Mouse (Mus musculus) CH12.LX (cell line): ENCODE results near the gene Hpcal1. TPM values are rescaled to one million over a fixed set of nuclear protein-coding genes. Genes with fewer than 3 reads are reported as not detected.

Experiments used
- DNase-seq: peaks from one replicate; pipeline ENCODE4 v3.0.0-alpha.2; 2013; ENCODE audit errors: extremely low read depth
- H3K27ac ChIP-seq: 2 replicates; pipeline ENCODE4 v1.5.1; 2012; ENCODE audit warnings: low read depth, mild to moderate bottlenecking, control low read depth, moderate library complexity; ENCODE audit not compliant: insufficient read depth
- H3K27me3 ChIP-seq: replicated peaks from 2 replicates; pipeline ENCODE3; 2012; ENCODE audit warnings: inconsistent platforms
- H3K36me3 ChIP-seq, 2 experiments: replicated peaks in 1 of 2; 2 replicates each; pipeline versions ENCODE3 to v1.6.1; 2012; ENCODE audit warnings: inconsistent platforms in 1 of 2, low read length in 1 of 2, mild to moderate bottlenecking in 1 of 2, mixed read lengths in 1 of 2, moderate library complexity in 1 of 2; ENCODE audit not compliant: control insufficient read depth in 1 of 2, insufficient read depth in 1 of 2
- H3K4me1 ChIP-seq, 2 experiments: 2 replicates each; pipeline ENCODE4 v1.6.1; 2012; ENCODE audit warnings: inconsistent platforms in 1 of 2, moderate library complexity in 1 of 2; ENCODE audit not compliant: insufficient read depth in 2 of 2, control insufficient read depth in 1 of 2
- H3K4me2 ChIP-seq: 2 replicates; pipeline ENCODE4 v1.6.1; 2012; ENCODE audit warnings: low read depth, mild to moderate bottlenecking, control low read depth; ENCODE audit not compliant: poor library complexity, insufficient read depth, severe bottlenecking
- H3K4me3 ChIP-seq, 3 experiments: fragments of 150-350 bp in 1 of 3; sonication (generic) in 1 of 3; replicated peaks in 1 of 3; 2 replicates each; pipeline versions ENCODE3 to v1.5.1; 2011 to 2012; ENCODE audit warnings: low read depth in 2 of 3, low read length in 2 of 3, mild to moderate bottlenecking in 2 of 3, moderate library complexity in 2 of 3, control low read depth in 1 of 3, improper control_type of control experiment in 1 of 3, inconsistent platforms in 1 of 3, mixed read lengths in 1 of 3; ENCODE audit not compliant: poor library complexity in 1 of 3
- H3K79me2 ChIP-seq: replicated peaks from 2 replicates; pipeline ENCODE4 v1.6.1; 2012; ENCODE audit warnings: mild to moderate bottlenecking, moderate library complexity; ENCODE audit not compliant: control insufficient read depth, poor library complexity, insufficient read depth, severe bottlenecking; ENCODE audit errors: extremely low read depth
- H3K9ac ChIP-seq: 2 replicates; pipeline ENCODE4 v1.6.1; 2012; ENCODE audit warnings: low read depth, mild to moderate bottlenecking, control low read depth, moderate library complexity; ENCODE audit not compliant: insufficient read depth
- H3K9me3 ChIP-seq: replicated peaks from 2 replicates; pipeline ENCODE3; 2012; ENCODE audit warnings: low read length, inconsistent platforms, mixed read lengths
- CTCF ChIP-seq, 2 experiments: IDR thresholded peaks in 1 of 2; conservative IDR thresholded peaks in 1 of 2; 2 replicates each; pipeline ENCODE4 v1.5.1; 2011 to 2012; ENCODE audit warnings: low read depth in 2 of 2, low read length in 2 of 2, improper control_type of control experiment in 1 of 2, inconsistent platforms in 1 of 2, mild to moderate bottlenecking in 1 of 2, moderate library complexity in 1 of 2
- ELF1 ChIP-seq: IDR thresholded peaks from 2 replicates; pipeline ENCODE4 v1.6.1; 2014; ENCODE audit warnings: low read depth, mild to moderate bottlenecking, inconsistent platforms, low read length, improper control_type of control experiment
- GABPA ChIP-seq: IDR thresholded peaks from 2 replicates; pipeline ENCODE4 v1.6.1; 2012; ENCODE audit warnings: low read depth, low read length, improper control_type of control experiment, inconsistent platforms; ENCODE audit not compliant: insufficient replicate concordance
- KAT2A ChIP-seq: IDR thresholded peaks from 2 replicates; pipeline ENCODE4 v1.6.1; 2012; ENCODE audit warnings: low read length, improper control_type of control experiment, inconsistent platforms; ENCODE audit not compliant: insufficient replicate concordance
- MXI1 ChIP-seq: IDR thresholded peaks from 2 replicates; pipeline ENCODE4 v1.6.1; 2011; ENCODE audit warnings: mild to moderate bottlenecking, low read depth, low read length, improper control_type of control experiment
- NRF1 ChIP-seq: IDR thresholded peaks from 2 replicates; pipeline ENCODE4 v1.6.1; 2014; ENCODE audit warnings: low read depth, mild to moderate bottlenecking, inconsistent platforms, low read length, improper control_type of control experiment, moderate library complexity
- POLR2A ChIP-seq: IDR thresholded peaks from 2 replicates; pipeline ENCODE4 v1.6.1; 2011; ENCODE audit warnings: low read depth, mild to moderate bottlenecking, improper control_type of control experiment, low read length
- POLR2AphosphoS2 ChIP-seq: IDR thresholded peaks from 2 replicates; pipeline ENCODE4 v1.6.1; 2011; ENCODE audit warnings: low read depth, low read length, improper control_type of control experiment
- SIN3A ChIP-seq: IDR thresholded peaks from 2 replicates; pipeline ENCODE4 v1.6.1; 2012; ENCODE audit warnings: low read length, improper control_type of control experiment, inconsistent platforms
- USF1 ChIP-seq: IDR thresholded peaks from 2 replicates; pipeline ENCODE4 v1.6.1; 2014; ENCODE audit warnings: low read depth, mild to moderate bottlenecking, inconsistent platforms, low read length, improper control_type of control experiment
- dilution Hi-C: fragments of 300-500 bp; cut with MboI; formaldehyde crosslinking; loops from 2 replicates; pipeline ENCODE4 v1.14.3; 2020; ENCODE audit warnings: low sequenced_read_pairs; ENCODE audit not compliant: extremely low pct_unique_long_range_greater_than_20kb, extremely low pct_ligation_motif_present
- in situ Hi-C: fragments of 300-500 bp; cut with MboI; formaldehyde crosslinking; loops from 3 replicates; pipeline ENCODE4 v1.14.3; 2019; ENCODE audit warnings: low sequenced_read_pairs, low pct_ligation_motif_present, low pct_unique_long_range_greater_than_20kb, mixed read lengths
- polyA plus RNA-seq: library from polyadenylated mRNA; unstranded; fragments of >175 nt; gene quantifications from 2 replicates; pipeline ENCODE4 v1.2.1, GENCODE M21; 2012; ENCODE audit warnings: low read depth; ENCODE audit not compliant: insufficient read length
- total RNA-seq, 2 experiments: library from RNA; depleted of rRNA; stranded (reverse); fragments of 300-350 nt in 1 of 2; fragments of >200 nt in 1 of 2; gene quantifications; 2 replicates each; pipeline ENCODE4 v1.2.3; 2012 to 2014

The Hpcal1 gene
- total RNA-seq (2012; rRNA removed) (2.4 and 4.9 TPM in 2 replicates), total RNA-seq (2014; rRNA removed) (2.8 and 4.9 TPM in 2 replicates), polyA plus RNA-seq (5.4 and 5.5 TPM in 2 replicates)

DNA sequence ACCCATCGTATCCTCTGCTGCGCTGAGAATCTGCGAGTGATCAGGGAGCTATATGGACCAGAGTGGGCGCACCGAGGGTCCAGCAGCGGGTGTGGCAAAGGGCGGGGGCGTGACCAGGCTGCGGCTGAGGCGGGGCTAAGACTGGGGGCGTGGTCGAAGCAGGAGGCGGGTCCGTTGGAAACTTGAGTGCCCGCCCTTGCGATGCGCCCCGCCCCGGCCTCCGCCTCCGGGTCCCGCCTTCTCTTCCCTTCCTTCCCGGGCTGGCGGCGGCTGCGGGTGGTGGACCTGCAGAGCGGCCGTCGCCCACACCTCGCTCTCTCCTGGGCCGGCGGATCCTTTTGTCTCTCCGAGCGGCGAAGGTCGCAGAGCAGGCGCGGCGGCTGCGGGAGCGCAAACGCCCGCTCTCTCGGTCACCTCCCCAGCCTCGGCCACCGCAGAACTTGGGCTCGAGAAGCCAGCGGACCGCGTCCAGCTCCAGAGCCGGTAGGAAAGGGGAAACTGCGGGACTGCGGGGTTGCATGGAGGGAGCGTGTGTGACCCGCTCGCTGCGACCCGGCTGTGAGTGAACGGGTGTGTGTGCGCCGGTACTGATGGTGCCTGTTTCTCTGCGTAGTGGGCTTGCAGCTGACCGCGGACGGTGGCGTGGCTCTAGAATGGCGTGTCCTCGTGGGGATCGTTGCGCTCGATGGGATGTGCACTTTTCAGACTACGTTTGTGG, at the start of gene Hpcal1:
Hpcal1 (plus strand) TSS at position 293 of the 718 bp plus-strand sequence.
- no peak for TF ChIP-seq KAT2A
- TF ChIP-seq NRF1, result 0 out of 2 replicates have a peak, but pooled peaks have one; percentile 1
- no peak for TF ChIP-seq POLR2AphosphoS2
- TF ChIP-seq CTCF (conservative IDR thresholded peaks at IDR 0.05 in 1 of 2, IDR thresholded peaks at IDR 0.05 in 1 of 2; ENCODE audit: low read depth in 2 of 2, low read length in 2 of 2), result no peak
- no peak for TF ChIP-seq GABPA
- TF ChIP-seq POLR2A, result peak; percentile 14; the same call in 1 of the 2 replicates
- 0 out of 2 replicates have a peak, but pooled peaks have one; percentile 40 for TF ChIP-seq SIN3A
- peak; percentile 20; the same call in 1 of the 2 replicates for TF ChIP-seq MXI1
- Histone ChIP-seq H3K36me3 (no peaks in the 10 kb centered on the region), H3K4me2 (peak within 1 kb of the TSS; percentile 86), H3K4me3 (peak within 1 kb of the TSS; percentile 63 to 74 (median 72)), H3K4me1 (peaks cover 12 to 27% of the 10 kb centered on the region in 2 experiments), H3K27ac (no peak within 1 kb of the TSS), H3K79me2 (no peaks in the 10 kb centered on the region), H3K9me3 (no peaks in the 10 kb centered on the region), H3K27me3 (peaks cover 4% of the 10 kb centered on the region), H3K9ac (peak within 1 kb of the TSS; percentile 34; the same call in 1 of the 2 replicates)
- in situ Hi-C loops, result no loop called here
- DNase-seq, result peak; percentile 73
- dilution Hi-C loops, result no loop called here

DNA sequence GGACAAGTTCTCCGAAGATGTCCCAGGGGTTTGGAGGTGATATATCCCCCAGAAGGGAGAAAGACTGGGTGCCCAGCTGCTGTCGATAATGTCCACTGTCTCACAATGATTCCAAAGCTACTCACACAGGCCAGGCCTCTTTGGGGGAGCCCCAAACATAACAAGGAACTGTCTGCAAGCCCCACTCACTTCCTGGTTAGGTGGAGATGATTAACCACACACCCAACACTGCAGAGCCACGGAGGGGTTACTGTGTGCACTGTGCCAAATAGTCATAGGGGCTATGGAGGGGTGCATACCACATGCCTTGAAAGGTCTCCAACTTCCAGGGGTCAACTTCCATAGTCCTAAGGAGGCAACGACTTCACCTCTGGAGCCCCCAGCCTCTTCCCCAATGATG, 49.4 kb upstream of the Hpcal1 start:
- Histone ChIP-seq H3K4me1 (peaks cover 6 to 19% of the 10 kb centered on the region in 2 experiments; a peak in 2 of 4 replicates), H3K9ac (no peak overlapping the region), H3K36me3 (no peaks in the 10 kb centered on the region), H3K9me3 (no peaks in the 10 kb centered on the region), H3K27me3 (no peaks in the 10 kb centered on the region), H3K4me3 (no peak overlapping the region)
- in situ Hi-C loops (no loop called here), dilution Hi-C loops (no loop called here)
- TF ChIP-seq USF1 (no peak), ELF1 (peak; percentile 53)
- TF ChIP-seq, all 38 proteins: peak for 1
- no peaks in the 10 kb centered on the region for H3K79me2 ChIP-seq
- no peak overlapping the region for H3K4me2 ChIP-seq
- no peak overlapping the region for H3K27ac ChIP-seq
- DNase-seq, result peak; percentile 44
